Mouse (Mus musculus) gastrocnemius, adult 2 months (tissue): ENCODE results near the gene Park7. TPM values are rescaled to one million over a fixed set of nuclear protein-coding genes. Genes with fewer than 3 reads are reported as not detected.
"Not testable (repeated sequence)": the region's sequence is repeated elsewhere in the genome, so short reads cannot be mapped to it uniquely, and the experiment has no call there.

ENCODE experiments used
- DNase-seq: peaks from one replicate; pipeline ENCODE4 v3.0.0; 2022
- H3K27ac ChIP-seq: fragments of 200-600 bp; 2 replicates; pipeline ENCODE4 v1.8.1; 2022; ENCODE audit warnings: mild to moderate bottlenecking
- H3K4me3 ChIP-seq: fragments of 200-600 bp; 2 replicates; pipeline ENCODE4 v1.8.1; 2022; ENCODE audit warnings: mild to moderate bottlenecking, moderate library complexity
- CTCF ChIP-seq: fragments of 200-600 bp; IDR thresholded peaks from 2 replicates; pipeline ENCODE4 v1.8.1; 2022; ENCODE audit warnings: antibody characterized with exemption, mild to moderate bottlenecking, moderate library complexity
- intact Hi-C: fragments of 180-260 bp; cut with DNase I; formaldehyde crosslinking; loops from one replicate; pipeline ENCODE4 v1.15.1; 2025
- total RNA-seq, 2 experiments: library from RNA; stranded (reverse); gene quantifications; 2 replicates each; pipeline ENCODE4 v1.2.3; 2021

The Park7 gene
- total RNA-seq, 2 experiments from 2014 or later: 579 to 815 TPM

- DNase-seq: no peak
- Histone ChIP-seq H3K4me3 (peak overlapping the region; percentile 57), H3K27ac (peak overlapping the region; percentile 38; the same call in 1 of the 2 replicates)
- no peak for TF ChIP-seq CTCF
- intact Hi-C loops: no loop called here
Observed at GRCm38 (mm10) chr4:150889273-150889954, 24.8 kb downstream of the Park7 start.

GRCm38 (mm10) chr4:150888492-150888891 is 25.7 kb downstream of the Park7 start:
- no peak for DNase-seq
- no peak overlapping the region for H3K27ac ChIP-seq
- no peak for TF ChIP-seq CTCF
- intact Hi-C loops: no loop called here
- no peak overlapping the region for H3K4me3 ChIP-seq

- intact Hi-C loops: no loop called here
- TF ChIP-seq CTCF: no peak
Observed at GRCm38 (mm10) chr4:150887903-150888302, 26.3 kb downstream of the Park7 start.

GRCm38 (mm10) chr4:150882632-150883031 is 31.6 kb downstream of the Park7 start:
- no peak overlapping the region for H3K27ac ChIP-seq
- intact Hi-C loops: no loop called here
- H3K4me3 ChIP-seq: no peak overlapping the region
- no peak for DNase-seq
- TF ChIP-seq CTCF: no peak

More at GRCm38 (mm10) chr4:150887903-150888302, 26.3 kb downstream of the Park7 start:
- no peak for DNase-seq
- no peak overlapping the region for H3K4me3 ChIP-seq
- H3K27ac ChIP-seq: no peak overlapping the region

GRCm38 (mm10) chr4:150880364-150880763 is 33.9 kb downstream of the Park7 start:
- Histone ChIP-seq H3K4me3 (no peak overlapping the region), H3K27ac (no peak overlapping the region)
- no peak for DNase-seq
- intact Hi-C loops: no loop called here
- no peak for TF ChIP-seq CTCF

- no peak for TF ChIP-seq CTCF
- no peak for DNase-seq
- Histone ChIP-seq H3K4me3 (no peak overlapping the region), H3K27ac (no peak overlapping the region)
- intact Hi-C loops: no loop called here
Observed at GRCm38 (mm10) chr4:150879631-150880030, 34.6 kb downstream of the Park7 start.

- DNase-seq: no peak
- TF ChIP-seq CTCF: no peak
- intact Hi-C loops: no loop called here
- H3K4me3 ChIP-seq: no peak overlapping the region
- no peak overlapping the region for H3K27ac ChIP-seq
Observed at GRCm38 (mm10) chr4:150875393-150875792, 38.8 kb downstream of the Park7 start.

- DNase-seq, intact Hi-C loops, H3K27ac ChIP-seq, H3K4me3 ChIP-seq: not testable (repeated sequence)
Observed at GRCm38 (mm10) chr4:150874416-150874815, 39.8 kb downstream of the Park7 start.

GRCm38 (mm10) chr4:150872681-150873080 is 41.6 kb downstream of the Park7 start:
- intact Hi-C loops: no loop called here
- H3K27ac ChIP-seq: peak overlapping the region; percentile 91
- no peak for DNase-seq
- TF ChIP-seq CTCF: no peak
- peak overlapping the region; percentile 71 for H3K4me3 ChIP-seq

GRCm38 (mm10) chr4:150872139-150872651 is 42.0 kb downstream of the Park7 start:
- DNase-seq: peak; percentile 80
- TF ChIP-seq CTCF: no peak
- Histone ChIP-seq H3K27ac (peak overlapping the region; percentile 91), H3K4me3 (peak overlapping the region; percentile 71)
- intact Hi-C loops: no loop called here

- peak; percentile 76 for DNase-seq
- peak overlapping the region; percentile 91 for H3K27ac ChIP-seq
- TF ChIP-seq CTCF: no peak
- intact Hi-C loops: no loop called here
- H3K4me3 ChIP-seq: peak overlapping the region; percentile 71
Observed at GRCm38 (mm10) chr4:150871392-150872138, 42.7 kb downstream of the Park7 start.

- H3K27ac ChIP-seq: peak overlapping the region; percentile 91
- intact Hi-C loops: no loop called here
- no peak for TF ChIP-seq CTCF
- H3K4me3 ChIP-seq: peak overlapping the region; percentile 71
- DNase-seq: no peak
Observed at GRCm38 (mm10) chr4:150870963-150871391, 43.3 kb downstream of the Park7 start.
